Mouse (Mus musculus): ENCODE measurements around the gene Chrna4.

Gene Chrna4

GRCm38 (mm10) chr2:181038644-181039355, 4.5 kb downstream of the Chrna4 start:
- no peak for DNase-seq (ENCODE audit: low spot score)

- DNase-seq (ENCODE audit: low spot score), result no peak
Measured at GRCm38 (mm10) chr2:181036561-181036960, 6.8 kb downstream of the Chrna4 start.

GRCm38 (mm10) chr2:181035186-181035585, 8.2 kb downstream of the Chrna4 start:
- DNase-seq (ENCODE audit: low spot score), result no peak

- no peak for DNase-seq (ENCODE audit: low spot score)
Measured at GRCm38 (mm10) chr2:181033310-181033709, 10.0 kb downstream of the Chrna4 start.

GRCm38 (mm10) chr2:181032407-181032806, 10.9 kb downstream of the Chrna4 start:
- DNase-seq (ENCODE audit: low spot score), result no peak

GRCm38 (mm10) chr2:181031406-181031934, 11.9 kb downstream of the Chrna4 start:
- no peak for DNase-seq (ENCODE audit: low spot score)

- DNase-seq (ENCODE audit: low spot score), result no peak
Measured at GRCm38 (mm10) chr2:181008339-181008738, 35.0 kb downstream of the Chrna4 start.

- DNase-seq (ENCODE audit: low spot score), result no peak
Measured at GRCm38 (mm10) chr2:181007054-181007453, 36.3 kb downstream of the Chrna4 start.

GRCm38 (mm10) chr2:180996905-180997304, 46.4 kb downstream of the Chrna4 start:
- DNase-seq (ENCODE audit: low spot score), result no peak

- peak; percentile 63 for DNase-seq (ENCODE audit: low spot score)
Measured at GRCm38 (mm10) chr2:180996436-180996835, 46.9 kb downstream of the Chrna4 start.

- DNase-seq (ENCODE audit: low spot score), result no peak
Measured at GRCm38 (mm10) chr2:180995457-180995856, 47.9 kb downstream of the Chrna4 start.

- no peak for DNase-seq (ENCODE audit: low spot score)
Measured at GRCm38 (mm10) chr2:180994360-180994759, 49.0 kb downstream of the Chrna4 start.

- no peak for DNase-seq (ENCODE audit: low spot score)
Measured at GRCm38 (mm10) chr2:180990347-180990746, 53.0 kb downstream of the Chrna4 start.

- DNase-seq (ENCODE audit: low spot score), result no peak
Measured at GRCm38 (mm10) chr2:180988948-180989347, 54.4 kb downstream of the Chrna4 start.

- no peak for DNase-seq (ENCODE audit: low spot score)
Measured at GRCm38 (mm10) chr2:180988347-180988913, 54.9 kb downstream of the Chrna4 start.

GRCm38 (mm10) chr2:180987432-180988030, 55.8 kb downstream of the Chrna4 start:
- DNase-seq (ENCODE audit: low spot score), result no peak

GRCm38 (mm10) chr2:180987001-180987400, 56.3 kb downstream of the Chrna4 start:
- no peak for DNase-seq (ENCODE audit: low spot score)

- DNase-seq (ENCODE audit: low spot score), result no peak
Measured at GRCm38 (mm10) chr2:180986449-180986848, 56.9 kb downstream of the Chrna4 start, which contains the start of gene Col20a1. Col20a1 (plus strand) TSS chr2:180986535.

GRCm38 (mm10) chr2:180985635-180986034, 57.7 kb downstream of the Chrna4 start:
- DNase-seq (ENCODE audit: low spot score), result no peak

GRCm38 (mm10) chr2:180981133-180981532, 62.2 kb downstream of the Chrna4 start:
- DNase-seq (ENCODE audit: low spot score), result no peak

Data from adipocyte (in vitro differentiated cells).